Mouse (Mus musculus) E14TG2a.4 (cell line): ENCODE data around the gene Cdrt4.

Experiments used
- CTCF ChIP-seq: conservative IDR thresholded peaks from 2 replicates; pipeline ENCODE4 v1.5.1; 2014; ENCODE audit warnings: low read length
- NANOG ChIP-seq: IDR thresholded peaks from 2 replicates; pipeline ENCODE4 v1.6.1; 2014; ENCODE audit warnings: borderline replicate concordance, low read length, mixed read lengths

GRCm38 (mm10) chr11:62921052-62921977 is 29.7 kb upstream of the Cdrt4 start:
- TF ChIP-seq CTCF, result peak; percentile 83
- TF ChIP-seq NANOG, result no peak
